ENCODE assay signal across 18 mouse cellular contexts in the genomic region with DNA sequence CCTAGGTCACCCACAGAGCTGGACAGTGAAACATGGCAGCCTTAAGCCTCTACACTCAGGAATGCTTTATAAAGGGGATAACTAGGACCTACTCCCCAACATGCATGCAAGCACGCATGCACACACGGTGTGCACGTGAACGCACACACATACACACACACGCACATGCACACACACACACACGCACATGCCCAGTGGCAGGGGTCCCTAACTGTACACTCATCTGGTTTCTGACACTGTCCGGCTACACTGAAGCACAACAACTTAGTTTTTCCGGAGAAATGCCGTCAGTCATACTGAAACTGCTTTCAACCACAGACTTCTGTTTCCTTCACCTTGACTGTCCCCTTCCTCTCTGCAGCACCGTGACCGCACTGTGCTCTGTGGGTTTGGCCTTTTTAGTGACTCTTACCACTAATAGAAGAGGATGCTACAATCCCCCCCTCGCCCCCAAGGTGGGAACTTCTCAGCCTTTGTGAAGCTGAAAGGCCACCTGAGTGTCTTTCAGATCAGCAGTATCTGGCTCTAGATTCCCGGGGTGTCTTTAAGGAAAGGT.
A peak's percentile ranks its signal among the peaks of the same experiment; 100 is the strongest.
DNase-seq lines count a peak whose midpoint lies in the region; ATAC-seq and TF ChIP-seq lines count a peak whose summit lies in the region.
"Had no signal": no experiment of that assay in that cellular context is flagged by ENCODE, and none has a peak within 500 bp of the region (broad histone marks: within the 10 kb centered on the region; RNA-seq: fewer than 3 reads in every experiment).

No protein-coding gene starts in this region.

- H3K27ac ChIP-seq in intestine, postnatal 0 days (ENCODE audit: low read depth, low read length), result no peak overlapping the region
- no peak overlapping the region for H3K27ac ChIP-seq in hindbrain, embryonic 13.5 days
- H3K27ac ChIP-seq: forebrain, embryonic 15.5 days; limb, embryonic 12.5 days; liver, embryonic 15.5 days; midbrain, embryonic 15.5 days had no signal

- H3K4me2 ChIP-seq in intestine, postnatal 0 days (replicated peaks; ENCODE audit: low read depth), result no peak overlapping the region
- H3K4me2 ChIP-seq in hindbrain, embryonic 13.5 days, result no peak overlapping the region
- H3K4me2 ChIP-seq: forebrain, embryonic 15.5 days; limb, embryonic 12.5 days; liver, embryonic 15.5 days; midbrain, embryonic 15.5 days had no signal

- no peaks in the 10 kb centered on the region for H3K9me3 ChIP-seq in intestine, postnatal 0 days (ENCODE audit: control insufficient read depth)
- no peaks in the 10 kb centered on the region for H3K9me3 ChIP-seq in hindbrain, embryonic 13.5 days
- H3K9me3 ChIP-seq: forebrain, embryonic 15.5 days; limb, embryonic 12.5 days; liver, embryonic 15.5 days; midbrain, embryonic 15.5 days had no signal

- peak; percentile 83 for ATAC-seq in common myeloid progenitor, adult 5-6 weeks (replicated peaks; ENCODE audit: low read depth, poor library complexity, severe bottlenecking)
- peak; percentile 83 for ATAC-seq in monocyte, adult 5-6 weeks (replicated peaks; ENCODE audit: insufficient number of reproducible peaks, low FRiP score, low TSS enrichment, poor library complexity, severe bottlenecking)
- no peak for ATAC-seq in intestine, postnatal 0 days
- ATAC-seq in hindbrain, embryonic 13.5 days (ENCODE audit: low FRiP score), result no peak
- ATAC-seq: forebrain, embryonic 15.5 days; hindbrain, embryonic 16.5 days; midbrain, embryonic 15.5 days had no signal

- no peak for TF ChIP-seq CTCF in intestine, postnatal 0 days (IDR thresholded peaks at IDR 0.05; ENCODE audit: low read depth)

- no peak overlapping the region for H3K9ac ChIP-seq in intestine, postnatal 0 days (ENCODE audit: low read depth, low read length)
- no peak overlapping the region for H3K9ac ChIP-seq in hindbrain, embryonic 13.5 days
- H3K9ac ChIP-seq: forebrain, embryonic 15.5 days; limb, embryonic 12.5 days; liver, embryonic 15.5 days; midbrain, embryonic 15.5 days had no signal

- DNase-seq in lung, postnatal 36 days, result peak; percentile 56
- DNase-seq in lung, postnatal 10 days, result no peak
- peak; percentile 82 for DNase-seq in splenic B cell, adult 2 months (ENCODE audit: low read depth, low spot score)
- no peak for DNase-seq in left cerebral cortex, postnatal 4 days
- DNase-seq: adrenal gland, postnatal 25 days; cerebellum, postnatal 14 days; kidney, adult 9 months; layer of hippocampus, postnatal 36 days; lung, postnatal 4 days had no signal

- H3K36me3 ChIP-seq in splenic B cell, adult 2 months (ENCODE audit: control insufficient read depth, insufficient read depth, low read length, poor library complexity, severe bottlenecking), result no peaks in the 10 kb centered on the region
- H3K36me3 ChIP-seq in intestine, postnatal 0 days (ENCODE audit: control insufficient read depth, insufficient read depth), result no peaks in the 10 kb centered on the region
- H3K36me3 ChIP-seq in hindbrain, embryonic 13.5 days, result no peaks in the 10 kb centered on the region
- H3K36me3 ChIP-seq: forebrain, embryonic 15.5 days; limb, embryonic 12.5 days; liver, embryonic 15.5 days; midbrain, embryonic 15.5 days had no signal

- WGBS in intestine, postnatal 0 days, result 93% methylated on average over 13 of the region's 13 CpGs
- WGBS in hindbrain, embryonic 13.5 days, result 92% methylated on average over 13 of the region's 13 CpGs

- H3K27me3 ChIP-seq in splenic B cell, adult 2 months (ENCODE audit: control insufficient read depth, insufficient read depth, low read length, poor library complexity, severe bottlenecking), result no peaks in the 10 kb centered on the region
- no peaks in the 10 kb centered on the region for H3K27me3 ChIP-seq in intestine, postnatal 0 days (replicated peaks; ENCODE audit: control insufficient read depth, insufficient read depth, low read length)
- no peaks in the 10 kb centered on the region for H3K27me3 ChIP-seq in hindbrain, embryonic 13.5 days
- H3K27me3 ChIP-seq: forebrain, embryonic 15.5 days; limb, embryonic 12.5 days; liver, embryonic 15.5 days; midbrain, embryonic 15.5 days had no signal

- no peak overlapping the region for H3K4me3 ChIP-seq in intestine, postnatal 0 days (ENCODE audit: low read depth, low read length)
- H3K4me3 ChIP-seq in hindbrain, embryonic 13.5 days, result no peak overlapping the region
- H3K4me3 ChIP-seq: forebrain, embryonic 15.5 days; limb, embryonic 12.5 days; liver, embryonic 15.5 days; midbrain, embryonic 15.5 days had no signal

- intact Hi-C loops in left cerebral cortex, postnatal 4 days (cut with DNase I), result no loop called here

- H3K4me1 ChIP-seq in intestine, postnatal 0 days (replicated peaks; ENCODE audit: control insufficient read depth, insufficient read depth, low read length), result no peaks in the 10 kb centered on the region
- H3K4me1 ChIP-seq in hindbrain, embryonic 13.5 days (replicated peaks), result no peaks in the 10 kb centered on the region
- H3K4me1 ChIP-seq: forebrain, embryonic 15.5 days; limb, embryonic 12.5 days; liver, embryonic 15.5 days; midbrain, embryonic 15.5 days had no signal

Comparison
In these comparisons a context has a peak if more than half of its experiments do, and no peak if none do; other contexts are left out.
1. DNase-seq: peak in lung, postnatal 36 days (single experiment) and splenic B cell, adult 2 months (single experiment); none in lung, postnatal 10 days (single experiment) and left cerebral cortex, postnatal 4 days (single experiment).
2. ATAC-seq: peak in common myeloid progenitor, adult 5-6 weeks (single experiment) and monocyte, adult 5-6 weeks (single experiment); none in intestine, postnatal 0 days (single experiment) and hindbrain, embryonic 13.5 days (single experiment).